14 mouse cellular contexts compared by ENCODE assay signal in genomic region chr1:170850007-170850406, GRCm38 (mm10). TPM values are rescaled to one million over a fixed set of nuclear protein-coding genes. Genes with fewer than 3 reads are reported as not detected.
"Had no signal": no experiment of that assay in that cellular context is flagged by ENCODE, and none has a peak within 500 bp of the region (broad histone marks: within the 10 kb centered on the region; RNA-seq: fewer than 3 reads in every experiment).

No protein-coding gene starts in this region.

- H3K9me3 ChIP-seq: kidney, embryonic 15.5 days; limb, embryonic 15.5 days; liver, embryonic 15.5 days; midbrain, embryonic 13.5 days; stomach, embryonic 15.5 days had no signal

- ATAC-seq: intestine, embryonic 16.5 days; midbrain, embryonic 13.5 days had no signal

- H3K4me2 ChIP-seq: kidney, embryonic 15.5 days; limb, embryonic 15.5 days; liver, embryonic 15.5 days; lung, embryonic 14.5 days; midbrain, embryonic 13.5 days; stomach, embryonic 15.5 days had no signal

- H3K9ac ChIP-seq: kidney, embryonic 15.5 days; limb, embryonic 15.5 days; lung, embryonic 14.5 days; midbrain, embryonic 13.5 days; stomach, embryonic 15.5 days had no signal

- DNase-seq: kidney, adult 2 months; kidney, postnatal 14 days; lung, embryonic 14.5 days; lung, postnatal 10 days; lung, postnatal 4 days; thymus, adult 2 months; thymus, postnatal 25 days had no signal

- H3K4me3 ChIP-seq: kidney, embryonic 15.5 days; limb, embryonic 15.5 days; liver, embryonic 15.5 days; midbrain, embryonic 13.5 days; stomach, embryonic 15.5 days had no signal

- H3K27ac ChIP-seq: kidney, embryonic 15.5 days; limb, embryonic 15.5 days; liver, embryonic 15.5 days; midbrain, embryonic 13.5 days; stomach, embryonic 15.5 days had no signal

- H3K4me1 ChIP-seq: kidney, embryonic 15.5 days; limb, embryonic 15.5 days; midbrain, embryonic 13.5 days; stomach, embryonic 15.5 days had no signal

- H3K27me3 ChIP-seq: kidney, embryonic 15.5 days; limb, embryonic 15.5 days; liver, embryonic 15.5 days; midbrain, embryonic 13.5 days; stomach, embryonic 15.5 days had no signal

RNA-seq across cellular contexts. Expression of gene Gm26620, which starts 34.9 kb away (rescaled TPM):
- polyA plus RNA-seq: limb, embryonic 11.5 days; lung, embryonic 14.5 days had no signal
